Mouse (Mus musculus) layer of hippocampus, postnatal 14 days (tissue): ENCODE data around the gene Gm10309. TPM values are rescaled to one million over a fixed set of nuclear protein-coding genes. Genes with fewer than 3 reads are reported as not detected.
A peak's percentile ranks its signal among the peaks of the same experiment; 100 is the strongest.
"Not testable (repeated sequence)": the region's sequence is repeated elsewhere in the genome, so short reads cannot be mapped to it uniquely, and the experiment has no call there.

ENCODE experiments used
- DNase-seq, 2 experiments: peaks; one replicate each; pipeline ENCODE4 v3.0.0; 2021 to 2022; ENCODE audit warnings: low spot score in 2 of 2, mixed read lengths in 1 of 2
- total RNA-seq, 2 experiments: library from RNA; stranded (reverse); gene quantifications; 2 replicates each; pipeline ENCODE4 v1.2.3; 2021

Gm10309 gene
- total RNA-seq, 2 experiments from 2014 or later = not detected

DNA sequence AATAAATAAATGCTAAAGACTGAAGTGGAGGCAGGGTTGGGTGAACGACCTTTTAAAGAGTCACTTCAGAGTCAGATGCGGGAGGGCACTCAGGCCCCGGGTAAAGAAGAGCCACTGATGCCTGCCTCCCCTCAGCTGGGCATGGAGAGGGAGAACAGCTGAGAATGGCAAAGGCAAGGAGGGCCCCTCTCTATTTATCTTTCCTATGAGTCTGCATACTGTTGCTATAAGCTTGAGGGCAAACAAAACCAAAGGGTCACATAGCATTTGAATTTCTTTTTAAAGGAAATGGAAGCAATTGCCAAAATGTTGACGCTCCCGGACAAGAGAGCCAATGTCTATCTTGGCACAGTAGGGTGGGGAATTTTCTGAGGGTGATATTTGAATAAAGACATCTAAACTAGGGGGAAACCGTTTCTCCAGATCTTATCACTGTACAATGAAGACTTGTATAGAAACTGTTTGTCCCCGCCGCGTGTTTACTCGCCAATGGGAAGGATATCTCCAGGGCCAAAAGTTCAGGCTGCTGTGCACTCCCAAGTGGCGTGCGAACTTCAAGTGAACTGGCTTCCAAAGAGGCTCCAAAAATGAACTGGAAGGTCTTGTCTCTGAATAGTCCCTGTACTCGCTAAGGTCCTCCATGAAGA, 10.1 kb upstream of the Gm10309 start:
- DNase-seq = no peak

DNA sequence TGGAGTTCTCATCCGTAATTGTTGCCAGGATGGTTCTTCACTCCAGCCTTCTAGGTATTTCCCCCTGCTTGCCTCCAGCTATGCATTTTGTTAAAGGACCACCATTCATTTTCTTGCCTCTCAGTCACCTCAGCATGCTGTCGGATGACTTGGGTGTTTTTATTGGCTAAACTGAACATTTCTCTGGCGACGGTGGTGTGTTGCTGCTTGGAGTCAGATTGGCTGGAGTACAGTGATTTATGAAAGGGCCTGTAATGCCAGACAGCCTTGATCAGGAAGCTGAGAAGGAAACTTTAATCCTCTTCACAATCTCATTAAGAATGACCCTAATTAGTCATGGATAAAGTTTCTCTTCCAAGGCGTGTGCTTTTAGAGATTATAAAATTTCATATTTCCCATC, 4.8 kb upstream of the Gm10309 start:
- DNase-seq = no peak

DNA sequence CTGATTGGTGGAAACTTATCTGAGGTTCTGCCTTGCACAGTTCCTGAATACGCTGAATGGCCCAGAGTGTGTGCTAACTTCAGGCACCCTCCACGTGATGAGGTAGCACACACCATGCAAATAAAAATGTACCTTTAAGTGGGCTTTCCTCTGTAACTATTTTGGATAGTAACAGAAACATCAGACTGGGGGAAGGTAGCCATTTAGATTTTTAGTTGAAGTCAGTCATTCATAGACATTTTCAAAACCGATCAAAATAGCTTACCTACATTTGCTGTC, 3.1 kb upstream of the Gm10309 start:
- no peak for DNase-seq

DNA sequence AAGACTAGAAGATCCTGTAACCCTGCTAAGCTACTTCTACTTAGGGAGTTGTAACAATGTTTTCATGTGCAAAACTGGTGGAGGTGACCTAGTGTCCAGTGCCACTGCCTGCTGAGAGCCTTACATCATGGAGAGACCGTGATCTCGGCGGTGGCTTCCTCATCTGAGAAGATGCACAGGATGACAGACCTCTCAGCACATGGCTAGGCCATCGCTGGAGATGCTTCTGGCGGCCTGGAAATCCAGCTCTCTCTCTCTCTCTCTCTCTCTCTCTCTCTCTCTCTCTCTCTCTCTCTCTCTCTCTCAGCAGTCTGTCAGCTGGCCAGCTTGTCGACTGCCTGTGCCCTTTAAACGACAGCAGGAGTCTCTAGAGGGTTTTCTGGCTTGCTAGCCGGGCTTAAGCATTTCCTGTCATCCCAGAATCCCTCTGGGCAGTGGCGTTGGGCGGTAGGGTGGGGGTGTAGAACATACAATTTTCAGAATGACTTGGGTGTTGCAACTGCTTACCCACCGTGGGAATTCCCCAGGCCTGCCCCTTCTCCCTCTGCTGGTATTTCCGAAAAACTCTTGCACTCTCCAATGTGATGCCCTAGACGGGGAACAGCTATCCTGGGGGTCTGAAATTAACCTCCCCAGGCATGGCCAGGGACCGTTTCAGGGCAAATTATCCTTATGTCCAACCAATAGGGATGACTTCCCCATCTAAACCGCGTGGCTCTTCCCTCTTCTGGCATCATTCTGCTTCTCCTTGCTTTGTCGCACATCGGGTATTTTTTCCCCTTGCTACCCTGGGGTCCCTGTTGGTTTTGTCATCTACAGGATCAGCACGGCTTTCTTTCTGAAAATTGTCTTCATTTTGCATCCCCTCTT, 2.5 kb upstream of the Gm10309 start:
- no peak for DNase-seq

DNA sequence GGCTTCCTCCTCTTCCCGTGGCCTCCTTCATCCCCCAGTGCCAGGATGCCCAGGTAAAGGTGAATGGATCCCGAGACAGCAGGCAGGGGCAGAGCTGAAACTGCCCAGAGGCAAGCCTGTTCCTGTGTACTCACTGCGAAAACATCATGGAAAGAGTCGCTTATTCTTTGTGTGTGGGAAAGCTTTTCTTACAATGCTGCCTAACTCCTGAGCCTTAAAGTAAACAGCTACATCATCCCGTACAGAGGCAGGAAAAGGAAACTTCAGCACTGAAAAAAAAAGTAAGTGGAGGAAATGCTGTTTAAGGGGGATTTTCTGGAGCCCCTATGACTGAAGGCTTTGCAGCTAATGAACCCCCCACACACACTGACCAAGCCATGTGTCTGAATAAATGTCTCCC, 1.8 kb upstream of the Gm10309 start:
- DNase-seq = no peak

DNA sequence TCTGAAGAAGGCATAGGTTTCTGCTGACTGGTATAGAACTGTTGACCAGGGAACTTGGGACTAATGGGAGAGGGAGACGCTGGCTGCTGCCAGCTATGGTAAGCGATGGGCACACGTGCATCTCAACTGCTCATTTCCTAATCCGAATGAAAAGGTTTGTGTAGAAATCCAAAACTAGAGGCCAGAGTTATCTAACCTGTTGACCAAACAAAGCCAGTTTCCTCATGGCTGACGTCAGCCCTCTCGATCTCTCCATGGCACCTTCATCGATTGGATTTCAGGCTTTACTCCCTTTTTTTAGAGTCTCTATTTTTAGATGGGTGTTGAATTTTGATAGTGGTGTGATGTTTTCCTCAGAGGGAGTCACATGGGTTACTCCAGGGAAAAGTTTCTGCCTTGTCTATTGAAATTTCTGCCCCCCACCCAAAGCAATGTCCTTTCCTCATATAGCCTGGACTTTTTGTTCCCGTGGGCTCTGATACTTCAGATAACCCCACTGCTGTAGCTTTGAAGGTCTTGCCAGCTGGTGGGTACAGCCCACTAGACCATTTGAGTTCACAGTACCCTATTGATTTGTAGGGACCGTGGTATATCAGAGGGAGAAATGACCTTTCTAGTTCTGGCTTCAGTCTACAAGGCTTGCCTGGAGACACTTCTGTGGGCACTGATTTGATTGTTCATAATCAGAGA, 1.7 kb downstream of the Gm10309 start:
- DNase-seq = no peak

DNA sequence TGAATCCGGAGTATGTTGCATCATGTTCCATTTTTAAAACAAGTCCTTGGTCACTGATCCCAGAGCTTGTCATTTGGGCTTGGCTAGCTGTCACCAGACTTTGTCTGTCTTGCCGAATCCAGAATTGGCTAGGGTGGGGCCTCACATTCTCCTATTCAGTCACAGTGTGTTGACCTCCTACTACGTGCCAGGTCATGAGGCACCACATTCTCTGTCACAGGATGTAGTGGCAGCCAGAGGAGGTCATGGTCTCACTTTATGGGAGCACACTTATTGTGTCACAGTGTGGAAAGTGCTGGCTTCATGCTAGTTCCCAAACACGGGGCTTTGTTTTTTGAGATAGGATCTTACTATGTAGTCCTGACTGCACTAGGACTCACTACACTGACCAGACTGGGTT, 3.6 kb downstream of the Gm10309 start:
- DNase-seq = no peak

DNA sequence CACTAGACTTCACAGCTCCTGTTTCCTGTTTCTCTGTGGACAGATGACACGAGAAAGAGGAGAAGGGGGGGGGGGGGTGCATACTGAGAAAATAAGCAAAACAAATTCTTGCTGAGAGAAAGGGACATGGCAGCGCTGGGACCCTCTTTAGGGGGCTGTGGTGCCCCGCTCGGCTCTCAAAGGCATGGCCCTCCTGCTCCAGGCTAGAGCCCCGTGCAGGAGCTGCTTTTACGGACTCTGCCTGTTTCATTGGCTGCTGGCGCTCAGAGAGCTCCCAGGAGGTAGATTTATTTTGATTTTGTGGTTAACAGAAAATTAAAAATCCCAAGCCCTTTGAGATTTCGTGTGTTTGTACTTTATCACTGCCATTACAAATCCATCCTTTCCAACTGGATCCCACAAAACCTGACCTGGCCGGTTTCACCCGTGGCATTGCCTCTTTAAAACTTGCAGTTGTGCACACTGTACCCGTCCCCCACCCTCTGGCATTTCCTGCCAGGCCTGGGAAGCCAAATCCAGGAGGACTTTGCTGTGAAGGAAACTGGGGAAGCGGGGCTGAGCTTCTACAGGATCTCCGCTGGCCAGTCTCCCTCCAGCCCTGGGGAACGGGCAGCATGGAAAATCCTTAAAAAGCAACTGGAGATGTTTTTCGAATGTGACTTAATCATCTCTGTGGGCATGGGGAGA, 5.5 kb downstream of the Gm10309 start:
- DNase-seq = peak in 1 of 2 experiments; percentile 24

DNA sequence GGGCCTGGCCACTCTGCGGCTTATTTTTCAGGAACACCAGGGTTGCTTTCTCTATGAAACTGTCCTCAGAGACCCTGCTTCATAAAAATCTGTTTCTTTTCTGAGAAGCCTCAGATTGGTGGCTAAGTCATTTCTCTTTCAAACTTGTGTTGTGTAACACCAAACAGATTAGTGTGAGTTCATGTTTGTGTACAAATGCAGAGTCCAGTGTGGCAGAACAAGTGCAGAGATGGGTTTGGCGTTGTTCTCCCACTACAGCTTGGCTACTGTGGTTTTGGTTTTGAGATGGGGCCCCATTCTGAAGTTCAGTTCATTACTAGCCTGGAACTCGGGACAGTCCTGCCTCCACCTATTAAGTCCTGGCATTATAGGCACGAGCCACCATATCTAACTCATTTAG, 7.7 kb downstream of the Gm10309 start:
- no peak for DNase-seq

DNA sequence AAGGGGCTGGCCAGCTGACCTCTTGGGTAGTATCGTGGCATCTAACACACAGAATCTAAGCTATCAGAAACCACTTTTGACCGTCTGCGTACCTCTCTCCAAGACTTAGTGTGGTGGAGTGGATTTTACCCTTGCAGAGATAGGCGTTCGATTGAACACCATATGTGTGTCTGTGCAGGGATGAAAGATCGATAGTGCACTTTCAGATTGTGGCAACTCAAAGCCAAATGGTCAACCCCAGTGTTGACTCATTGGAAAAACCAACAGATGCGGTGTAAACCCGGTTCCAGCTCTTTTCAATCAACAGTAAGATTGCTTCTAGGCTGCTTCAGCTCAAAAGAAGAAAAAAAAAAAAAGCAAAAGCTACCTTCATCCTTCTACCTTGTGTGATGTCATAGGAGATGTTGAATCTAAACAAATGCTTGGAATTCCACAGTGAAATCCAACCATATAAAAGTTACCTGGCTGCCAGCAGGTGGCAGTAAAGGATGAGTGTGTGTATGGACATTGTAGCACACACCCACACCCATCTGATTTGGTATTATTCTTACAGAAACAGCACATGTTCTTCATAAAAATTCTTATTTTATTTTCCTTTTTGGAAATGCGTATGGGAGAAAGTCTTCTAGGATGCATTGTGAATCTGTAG, 8.8 kb downstream of the Gm10309 start:
- peak in 1 of 2 experiments; percentile 71 for DNase-seq

DNA sequence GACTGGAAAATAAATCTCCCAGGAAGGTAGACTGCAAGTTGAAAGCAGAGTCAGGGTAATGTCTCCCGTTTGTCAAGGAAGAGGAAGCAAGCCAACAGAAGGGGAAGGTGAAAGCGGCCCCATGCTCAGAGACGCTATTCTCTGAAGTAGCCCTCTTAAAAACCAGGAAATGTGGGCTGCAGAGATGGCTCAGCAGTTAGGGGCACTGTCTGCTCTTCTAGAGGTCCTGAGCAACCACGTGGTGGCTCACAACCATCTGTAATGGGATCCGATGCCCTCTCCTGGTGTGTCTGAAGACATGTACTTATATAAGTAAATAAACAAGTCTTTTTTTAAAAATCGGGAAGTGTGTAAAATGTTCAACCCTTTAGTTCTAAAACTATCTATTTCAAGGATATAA, 10.1 kb downstream of the Gm10309 start:
- DNase-seq = no peak

DNA sequence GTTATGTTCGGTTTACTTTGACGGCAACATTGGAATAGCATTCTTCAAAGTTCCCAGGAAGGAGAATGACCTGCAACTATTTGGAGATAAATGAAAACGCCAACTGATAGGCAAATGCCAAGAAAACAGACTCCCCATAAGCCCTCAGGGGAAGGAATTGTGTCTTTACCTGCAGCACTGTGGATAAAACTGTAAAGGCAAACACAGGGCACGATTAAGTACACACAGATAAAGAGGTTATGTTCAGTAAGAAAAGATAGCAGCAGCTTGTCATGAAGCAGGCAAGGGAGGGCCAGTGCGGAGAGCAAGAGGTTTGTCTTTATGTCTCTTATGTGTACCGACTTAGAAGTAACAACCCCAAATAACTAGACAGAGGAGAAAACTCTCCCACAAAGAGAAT, 10.5 kb downstream of the Gm10309 start:
- no peak for DNase-seq

DNA sequence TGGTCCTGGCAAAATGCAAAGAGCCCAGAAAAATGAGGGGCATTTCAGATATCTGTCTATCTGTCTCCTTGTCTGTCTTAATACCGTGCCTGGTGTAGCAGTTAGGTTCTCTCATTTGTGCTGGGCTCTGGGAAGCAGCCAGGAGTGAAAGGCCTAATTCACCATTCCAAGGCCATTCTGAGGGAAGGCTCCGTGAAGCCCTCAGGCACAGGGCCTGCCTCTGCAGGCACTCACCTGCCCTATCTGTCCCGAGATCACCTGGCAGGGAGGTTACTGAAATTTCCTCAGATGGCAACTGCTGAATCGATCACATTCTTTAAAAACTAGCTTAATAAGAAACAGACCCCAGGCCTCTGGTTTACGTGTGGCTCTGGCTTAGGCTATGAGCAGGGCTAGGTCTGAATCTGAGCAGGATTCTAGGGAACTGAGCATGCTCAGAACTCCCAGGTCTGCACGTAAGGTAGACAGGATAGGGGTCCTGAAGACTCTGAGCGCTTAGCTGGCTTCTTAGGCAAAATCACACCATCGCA, 11.1 kb downstream of the Gm10309 start:
- no peak for DNase-seq

DNA sequence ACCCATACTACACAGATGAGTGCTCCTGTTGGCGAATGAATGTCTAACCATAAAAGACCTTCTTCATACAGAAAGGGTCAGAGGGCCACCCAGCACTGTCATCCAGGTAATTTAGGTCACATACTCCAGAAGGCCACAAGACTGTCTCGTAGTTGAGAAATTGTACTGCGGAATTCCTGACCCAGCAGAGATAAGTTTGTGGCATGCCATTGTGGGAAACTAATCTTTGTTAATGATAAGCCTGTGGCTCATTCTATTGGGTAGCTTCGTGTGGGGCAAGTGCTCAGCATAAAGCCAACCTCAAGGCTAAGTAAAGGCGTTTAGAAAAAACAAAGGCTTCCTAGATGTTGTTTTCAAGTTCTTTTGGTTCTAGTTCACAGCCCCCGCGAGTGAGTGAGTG, 12.7 kb downstream of the Gm10309 start:
- DNase-seq = no peak

DNA sequence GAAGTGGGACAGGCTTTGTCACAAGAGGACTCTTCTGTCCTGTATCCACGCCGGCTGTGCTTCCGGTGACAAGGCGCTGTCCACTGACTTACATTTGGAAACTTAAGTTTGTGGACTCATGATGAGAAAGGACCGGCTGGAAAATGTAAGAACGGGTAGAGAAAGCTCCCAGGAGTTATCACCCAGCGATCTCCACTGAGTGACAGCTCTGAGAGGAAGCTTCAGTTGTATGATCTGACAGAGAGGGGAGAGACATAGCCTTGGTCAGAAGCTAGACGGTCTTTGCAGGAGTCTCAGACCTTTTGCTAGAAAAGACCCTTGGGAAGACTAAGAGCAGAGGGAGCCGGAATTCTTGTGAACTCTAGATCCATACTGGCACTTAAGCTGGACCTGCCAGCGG, 15.2 kb downstream of the Gm10309 start:
- no peak for DNase-seq

DNA sequence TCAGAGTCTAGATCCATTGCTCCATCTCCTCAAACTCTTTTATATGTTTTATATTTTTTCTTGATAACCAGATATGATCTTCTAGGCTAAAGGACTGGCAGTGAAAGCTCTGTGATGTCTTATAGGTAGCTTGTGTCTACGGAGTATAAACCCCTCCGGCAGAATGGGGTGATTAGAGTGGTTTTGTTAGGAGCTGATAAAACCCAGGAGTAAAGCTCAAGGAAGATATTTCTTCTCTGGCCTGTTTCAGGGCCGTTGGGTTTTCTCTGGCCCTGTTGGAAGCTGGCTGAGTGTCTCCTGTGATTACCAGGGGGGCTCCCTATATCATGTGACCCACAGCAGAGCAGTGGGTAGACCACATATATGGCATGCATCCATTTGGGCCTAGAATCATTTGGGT, 17.6 kb downstream of the Gm10309 start:
- DNase-seq = no peak

DNA sequence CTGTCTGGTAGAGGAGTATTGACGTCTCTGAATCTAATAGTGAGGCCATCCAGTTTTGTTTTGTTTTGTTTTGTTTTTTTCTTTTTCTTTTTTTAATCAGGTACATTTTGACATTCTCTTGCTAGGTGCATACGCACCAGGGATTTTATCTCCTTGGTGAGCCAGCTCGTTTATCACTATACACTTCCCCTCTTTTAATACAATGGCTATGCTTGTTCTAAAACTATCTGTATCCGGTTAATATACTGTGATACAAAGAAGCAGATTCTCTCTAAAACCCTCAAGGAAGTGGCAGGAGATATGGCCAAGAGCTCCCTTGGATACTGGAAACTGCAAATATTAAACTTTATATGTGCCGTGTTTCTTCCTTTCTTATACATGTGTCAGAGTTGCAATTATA, 18.4 kb downstream of the Gm10309 start:
- DNase-seq = no peak

DNA sequence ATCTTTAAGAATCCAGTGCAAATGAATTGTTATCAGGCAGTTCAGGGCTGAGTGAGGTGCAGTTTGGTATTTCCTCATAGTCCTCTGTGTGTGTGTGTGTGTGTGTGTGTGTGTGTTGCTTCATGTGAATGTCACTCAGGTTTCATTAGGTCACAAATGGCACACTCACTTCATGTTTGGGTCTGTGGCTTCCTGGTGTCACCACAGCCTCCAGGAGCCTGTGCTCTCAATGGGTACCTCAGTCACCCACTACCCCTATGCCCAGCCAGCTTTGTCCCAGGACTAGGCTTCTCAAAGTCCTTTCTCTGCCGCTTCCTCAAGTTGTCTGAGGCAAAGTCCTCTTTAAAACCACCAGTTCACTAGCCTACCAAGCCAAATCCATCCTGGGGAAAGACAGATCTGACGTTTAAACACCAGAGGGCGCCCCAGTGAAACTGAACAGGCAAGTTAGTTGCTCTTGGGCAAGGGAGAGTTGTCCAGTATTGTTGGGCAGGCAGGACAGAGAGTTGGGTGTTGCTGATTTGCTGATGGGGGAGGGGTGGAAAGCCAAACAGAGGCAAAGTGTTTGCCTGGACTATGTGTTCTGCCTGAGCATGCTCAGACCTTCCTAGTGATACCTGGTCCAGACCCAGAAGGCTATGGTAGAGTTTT, 20.8 kb downstream of the Gm10309 start:
- DNase-seq = peak; percentile 82 to 89

DNA sequence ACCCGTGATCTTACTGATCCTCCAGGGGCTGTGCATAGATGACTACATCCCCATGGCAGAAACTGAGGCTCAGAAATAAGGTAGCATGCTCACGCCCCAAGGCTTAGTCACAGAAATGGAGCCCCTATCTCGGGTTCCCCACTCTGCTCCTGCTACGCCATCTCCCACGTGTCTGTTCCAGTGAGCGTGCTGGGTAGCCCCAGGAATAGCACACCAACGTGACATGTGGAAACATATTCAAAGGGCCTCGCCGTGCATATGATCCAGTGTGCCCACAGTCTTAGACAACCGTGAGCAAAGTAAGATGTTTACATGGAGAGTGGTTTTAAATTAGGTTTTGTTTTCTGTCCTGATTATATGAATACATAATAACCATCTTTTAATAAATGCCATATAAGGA, 22.4 kb downstream of the Gm10309 start:
- DNase-seq = no peak

DNA sequence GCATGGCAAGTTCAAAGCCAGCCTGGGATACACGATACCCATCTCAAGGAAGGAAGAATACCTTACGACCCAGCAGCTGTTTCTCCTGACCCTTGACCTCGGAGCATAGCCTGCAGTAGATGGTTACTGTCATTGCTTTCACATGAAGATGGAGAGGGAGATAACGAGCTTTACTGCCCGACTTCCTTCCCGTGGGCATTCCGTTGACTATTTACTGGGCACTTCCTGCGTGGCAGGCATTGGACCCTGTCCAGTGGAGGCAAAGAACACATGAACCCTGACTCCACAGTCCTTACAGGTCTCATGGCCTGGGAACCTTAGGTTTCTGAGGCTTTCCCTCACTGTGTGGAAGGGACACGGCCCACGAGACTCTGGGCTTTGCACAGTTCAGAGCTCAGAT, 25.6 kb downstream of the Gm10309 start:
- no peak for DNase-seq

DNA sequence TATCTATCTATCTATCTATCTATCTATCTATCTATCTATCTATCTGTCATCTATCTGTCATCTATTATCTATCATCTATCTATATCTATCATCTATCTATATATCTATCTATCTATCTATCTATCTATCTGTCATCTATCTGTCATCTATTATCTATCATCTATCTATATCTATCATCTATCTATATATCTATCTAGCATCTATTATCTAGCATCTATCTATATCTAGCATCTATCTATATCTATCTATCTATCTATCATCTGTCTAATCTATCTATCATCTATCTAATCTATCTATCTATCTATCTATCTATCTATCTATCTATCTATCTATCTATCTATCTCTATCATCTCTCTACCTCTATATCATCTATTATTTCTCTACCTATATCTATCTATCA, 27.6 kb downstream of the Gm10309 start:
- not testable (repeated sequence) for DNase-seq
